Comparison of ENCODE assay signal across 22 mouse cellular contexts in genomic region chr8:95399131-95399530, GRCm38 (mm10). TPM values are rescaled to one million over a fixed set of nuclear protein-coding genes. Genes with fewer than 3 reads are reported as not detected.
DNase-seq lines count a peak whose midpoint lies in the region; ATAC-seq and TF ChIP-seq lines count a peak whose summit lies in the region.
"Had no signal": no experiment of that assay in that cellular context is flagged by ENCODE, and none has a peak within 500 bp of the region (broad histone marks: within the 10 kb centered on the region; RNA-seq: fewer than 3 reads in every experiment).

No protein-coding gene starts in this region.

- H3K9me3 ChIP-seq in forebrain, embryonic 13.5 days (replicated peaks) = no peaks in the 10 kb centered on the region
- no peaks in the 10 kb centered on the region for H3K9me3 ChIP-seq in forebrain, embryonic 16.5 days (ENCODE audit: control insufficient read depth, low read length)
- H3K9me3 ChIP-seq in hindbrain, embryonic 12.5 days (replicated peaks) = no peaks in the 10 kb centered on the region
- no peaks in the 10 kb centered on the region for H3K9me3 ChIP-seq in hindbrain, postnatal 0 days (ENCODE audit: low read length)
- H3K9me3 ChIP-seq: embryonic facial prominence, embryonic 13.5 days; forebrain, embryonic 10.5 days; forebrain, embryonic 15.5 days; heart, embryonic 12.5 days; hindbrain, embryonic 15.5 days had no signal

- no peak overlapping the region for H3K4me3 ChIP-seq in forebrain, embryonic 13.5 days
- H3K4me3 ChIP-seq in forebrain, embryonic 16.5 days (replicated peaks; ENCODE audit: low read length) = no peak overlapping the region
- H3K4me3 ChIP-seq in hindbrain, embryonic 12.5 days = no peak overlapping the region
- no peak overlapping the region for H3K4me3 ChIP-seq in hindbrain, postnatal 0 days (ENCODE audit: low read length)
- H3K4me3 ChIP-seq in testis, adult 2 months (ENCODE audit: control insufficient read depth, low read depth, low read length) = peak overlapping the region; percentile 41
- H3K4me3 ChIP-seq: embryonic facial prominence, embryonic 13.5 days; erythroblast, embryonic 14.5 days; forebrain, embryonic 10.5 days; forebrain, embryonic 15.5 days; heart, adult 2 months; heart, embryonic 12.5 days; hindbrain, embryonic 15.5 days had no signal

- H3K27me3 ChIP-seq in forebrain, embryonic 13.5 days = no peaks in the 10 kb centered on the region
- no peaks in the 10 kb centered on the region for H3K27me3 ChIP-seq in forebrain, embryonic 16.5 days (replicated peaks; ENCODE audit: control insufficient read depth, insufficient read depth, low read length)
- no peaks in the 10 kb centered on the region for H3K27me3 ChIP-seq in hindbrain, embryonic 12.5 days
- no peaks in the 10 kb centered on the region for H3K27me3 ChIP-seq in hindbrain, postnatal 0 days (ENCODE audit: insufficient read depth, low read length)
- H3K27me3 ChIP-seq in testis, adult 2 months (ENCODE audit: control insufficient read depth, insufficient read depth, low read length) = no peaks in the 10 kb centered on the region
- H3K27me3 ChIP-seq: embryonic facial prominence, embryonic 13.5 days; forebrain, embryonic 15.5 days; heart, embryonic 12.5 days; hindbrain, embryonic 15.5 days had no signal

- TF ChIP-seq CTCF in hindbrain, postnatal 0 days (IDR thresholded peaks at IDR 0.05; ENCODE audit: low read depth) = no peak
- TF ChIP-seq CTCF in testis, adult 2 months (IDR thresholded peaks at IDR 0.05; ENCODE audit: control insufficient read depth, insufficient read depth, insufficient replicate concordance, low read depth, low read length) = no peak

- H3K36me3 ChIP-seq in forebrain, embryonic 13.5 days (ENCODE audit: poor library complexity, severe bottlenecking) = no peaks in the 10 kb centered on the region
- H3K36me3 ChIP-seq in forebrain, embryonic 16.5 days (ENCODE audit: control insufficient read depth, insufficient read depth) = no peaks in the 10 kb centered on the region
- no peaks in the 10 kb centered on the region for H3K36me3 ChIP-seq in hindbrain, embryonic 12.5 days
- H3K36me3 ChIP-seq in hindbrain, postnatal 0 days (ENCODE audit: insufficient read depth, low read length) = no peaks in the 10 kb centered on the region
- H3K36me3 ChIP-seq in testis, adult 2 months (ENCODE audit: control insufficient read depth, insufficient read depth, low read length) = no peaks in the 10 kb centered on the region
- H3K36me3 ChIP-seq: embryonic facial prominence, embryonic 13.5 days; forebrain, embryonic 10.5 days; forebrain, embryonic 15.5 days; heart, embryonic 12.5 days; hindbrain, embryonic 15.5 days had no signal

- no peak overlapping the region for H3K4me2 ChIP-seq in forebrain, embryonic 13.5 days
- H3K4me2 ChIP-seq in forebrain, embryonic 16.5 days (ENCODE audit: low read length) = no peak overlapping the region
- H3K4me2 ChIP-seq in hindbrain, embryonic 12.5 days (replicated peaks) = no peak overlapping the region
- no peak overlapping the region for H3K4me2 ChIP-seq in hindbrain, postnatal 0 days (ENCODE audit: low read depth, low read length)
- H3K4me2 ChIP-seq: embryonic facial prominence, embryonic 13.5 days; forebrain, embryonic 15.5 days; heart, embryonic 12.5 days; hindbrain, embryonic 15.5 days had no signal

- no peak overlapping the region for H3K27ac ChIP-seq in forebrain, embryonic 13.5 days
- no peak overlapping the region for H3K27ac ChIP-seq in forebrain, embryonic 16.5 days (ENCODE audit: low read length)
- no peak overlapping the region for H3K27ac ChIP-seq in hindbrain, embryonic 12.5 days
- no peak overlapping the region for H3K27ac ChIP-seq in hindbrain, postnatal 0 days
- no peak overlapping the region for H3K27ac ChIP-seq in testis, adult 2 months (ENCODE audit: control insufficient read depth, insufficient read depth, low read depth, low read length)
- H3K27ac ChIP-seq: embryonic facial prominence, embryonic 13.5 days; forebrain, embryonic 10.5 days; forebrain, embryonic 15.5 days; heart, adult 2 months; hindbrain, embryonic 15.5 days had no signal

- TF ChIP-seq POLR2A in testis, adult 2 months (IDR thresholded peaks at IDR 0.05; ENCODE audit: control insufficient read depth, low read depth, low read length) = no peak

- no peak for DNase-seq in hindbrain, postnatal 0 days (ENCODE audit: low spot score)
- DNase-seq in testis, postnatal 14 days (ENCODE audit: low spot score) = no peak
- DNase-seq in lung, adult 18-20 months = no peak
- DNase-seq: adrenal gland, postnatal 14 days; cerebellum, adult 11-12 months; cerebellum, adult 9-10 months; cerebellum, postnatal 25 days; gastrocnemius, postnatal 10 days; heart, adult 2 months; heart, postnatal 36 days had no signal

- H3K9ac ChIP-seq in forebrain, embryonic 13.5 days = no peak overlapping the region
- no peak overlapping the region for H3K9ac ChIP-seq in forebrain, embryonic 16.5 days (replicated peaks; ENCODE audit: low read depth, low read length)
- no peak overlapping the region for H3K9ac ChIP-seq in hindbrain, embryonic 12.5 days
- H3K9ac ChIP-seq in hindbrain, postnatal 0 days (replicated peaks; ENCODE audit: low read length) = no peak overlapping the region
- H3K9ac ChIP-seq: embryonic facial prominence, embryonic 13.5 days; forebrain, embryonic 15.5 days; heart, embryonic 12.5 days; hindbrain, embryonic 15.5 days had no signal

- H3K4me1 ChIP-seq in forebrain, embryonic 13.5 days = peaks cover 8% of the 10 kb centered on the region
- H3K4me1 ChIP-seq in forebrain, embryonic 16.5 days (replicated peaks; ENCODE audit: control insufficient read depth, insufficient read depth, low read length) = no peaks in the 10 kb centered on the region; the same call in 1 of the 2 replicates
- peaks cover 14% of the 10 kb centered on the region for H3K4me1 ChIP-seq in hindbrain, embryonic 12.5 days
- H3K4me1 ChIP-seq in hindbrain, postnatal 0 days (ENCODE audit: insufficient read depth, low read length) = no peaks in the 10 kb centered on the region
- H3K4me1 ChIP-seq in testis, adult 2 months (ENCODE audit: control insufficient read depth, insufficient read depth, low read length) = no peaks in the 10 kb centered on the region; the same call in 1 of the 2 replicates
- H3K4me1 ChIP-seq: forebrain, embryonic 15.5 days; hindbrain, embryonic 15.5 days had no signal

- 0 out of 2 replicates have a peak, but pooled peaks have one; percentile 6 for ATAC-seq in forebrain, embryonic 13.5 days
- ATAC-seq in forebrain, embryonic 16.5 days = no peak
- ATAC-seq in hindbrain, embryonic 12.5 days (ENCODE audit: low FRiP score) = peak; percentile 19; the same call in 1 of the 2 replicates
- no peak for ATAC-seq in hindbrain, postnatal 0 days
- ATAC-seq: forebrain, embryonic 15.5 days; inflammation-experienced regulatory T-cells, adult 6 months had no signal

- WGBS in forebrain, embryonic 13.5 days = 84% methylated on average over 9 of the region's 9 CpGs
- WGBS in forebrain, embryonic 16.5 days = 90% methylated on average over 9 of the region's 9 CpGs
- WGBS in hindbrain, embryonic 12.5 days = 76% methylated on average over 9 of the region's 9 CpGs
- WGBS in hindbrain, postnatal 0 days = 82% methylated on average over 9 of the region's 9 CpGs

RNA-seq across cellular contexts. Expression of gene Cfap20, which starts 35.5 kb away (rescaled TPM):
- polyA plus RNA-seq in forebrain, embryonic 13.5 days (2015; fragmentation: Nextera tagmentation; extraction: Ambion mirVana) = 144 and 148 TPM in 2 replicates
- 139 and 141 TPM in 2 replicates for polyA plus RNA-seq in forebrain, embryonic 16.5 days (2015; fragmentation: Nextera tagmentation; extraction: Ambion mirVana)
- 124 and 130 TPM in 2 replicates for polyA plus RNA-seq in hindbrain, embryonic 12.5 days (2016; fragmentation: Nextera tagmentation; extraction: Ambion mirVana)
- 72.3 and 74.5 TPM in 2 replicates for total RNA-seq in hindbrain, postnatal 0 days (2014; rRNA removed)
- 126 and 127 TPM in 2 replicates for polyA plus RNA-seq in hindbrain, postnatal 0 days (2015; fragmentation: Nextera tagmentation; extraction: Ambion mirVana)
- 103 and 106 TPM in 2 replicates for polyA plus RNA-seq in testis, adult 2 months (2012; rRNA removed)

RNA-seq across cellular contexts. Expression of gene Mmp15, which starts 47.1 kb away (rescaled TPM):
- polyA plus RNA-seq in forebrain, embryonic 13.5 days (2015; fragmentation: Nextera tagmentation; extraction: Ambion mirVana) = 10.9 and 11.2 TPM in 2 replicates
- polyA plus RNA-seq in forebrain, embryonic 16.5 days (2015; fragmentation: Nextera tagmentation; extraction: Ambion mirVana) = 10.9 and 11.3 TPM in 2 replicates
- 31.8 and 33.2 TPM in 2 replicates for polyA plus RNA-seq in hindbrain, embryonic 12.5 days (2016; fragmentation: Nextera tagmentation; extraction: Ambion mirVana)
- total RNA-seq in hindbrain, postnatal 0 days (2014; rRNA removed) = 72.9 and 80.6 TPM in 2 replicates
- 14.0 and 14.2 TPM in 2 replicates for polyA plus RNA-seq in hindbrain, postnatal 0 days (2015; fragmentation: Nextera tagmentation; extraction: Ambion mirVana)
- 0.23 and 0.30 TPM in 2 replicates for polyA plus RNA-seq in testis, adult 2 months (2012; rRNA removed)
- total RNA-seq: MEL had no signal

Comparison
In these comparisons a context has a peak if more than half of its experiments do, and no peak if none do; other contexts are left out.
1. ATAC-seq: peak in forebrain, embryonic 13.5 days (single experiment) and hindbrain, embryonic 12.5 days (single experiment); none in forebrain, embryonic 16.5 days (single experiment) and hindbrain, postnatal 0 days (single experiment).